Mouse (Mus musculus): ENCODE data around the gene Naa30.

Gene Naa30

GRCm38 (mm10) chr14:49226471-49226870 lies 54.4 kb downstream of the Naa30 start:
- DNase-seq (ENCODE audit: low spot score): no peak

DNA sequence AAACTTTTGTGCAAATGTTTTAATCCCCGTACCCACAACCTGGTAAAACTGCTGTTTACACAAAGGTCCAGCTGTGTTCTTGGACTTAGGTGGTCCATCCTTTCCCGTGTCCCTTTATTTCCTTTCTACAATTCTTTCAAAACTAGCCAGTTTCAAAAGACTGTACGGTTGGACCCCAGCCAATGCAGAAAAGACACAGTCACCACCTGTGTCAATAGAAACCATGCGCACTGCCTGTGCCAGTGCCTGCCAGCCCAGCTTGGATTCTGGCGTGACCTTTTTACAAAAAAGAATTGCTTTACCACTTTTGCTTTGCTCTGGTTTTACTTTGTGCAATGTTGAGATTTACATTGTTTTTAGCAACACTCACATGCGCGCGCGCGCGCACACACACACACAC lies 55.0 kb downstream of the Naa30 start:
- no peak for DNase-seq (ENCODE audit: low spot score)

DNA sequence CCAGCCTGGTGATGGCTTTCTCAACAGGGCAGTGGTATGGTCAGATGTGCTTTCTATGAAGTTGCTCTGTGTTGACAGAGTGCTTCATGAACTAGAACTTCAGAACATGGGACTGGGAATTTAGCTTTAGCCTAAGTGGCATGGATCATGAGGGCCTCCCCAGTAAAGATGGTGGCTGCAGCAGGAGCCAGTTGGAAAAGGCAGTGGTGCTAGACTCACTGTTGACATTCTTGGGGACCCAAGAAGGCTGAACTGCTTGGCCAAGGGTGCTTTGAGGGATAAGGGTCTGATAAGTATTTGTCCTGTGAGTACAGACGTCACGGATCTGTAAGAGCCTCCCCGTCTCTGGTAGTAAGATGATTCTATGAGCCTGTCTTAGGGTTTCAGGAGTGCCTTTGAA lies 59.8 kb downstream of the Naa30 start:
- no peak for DNase-seq (ENCODE audit: low spot score)

DNA sequence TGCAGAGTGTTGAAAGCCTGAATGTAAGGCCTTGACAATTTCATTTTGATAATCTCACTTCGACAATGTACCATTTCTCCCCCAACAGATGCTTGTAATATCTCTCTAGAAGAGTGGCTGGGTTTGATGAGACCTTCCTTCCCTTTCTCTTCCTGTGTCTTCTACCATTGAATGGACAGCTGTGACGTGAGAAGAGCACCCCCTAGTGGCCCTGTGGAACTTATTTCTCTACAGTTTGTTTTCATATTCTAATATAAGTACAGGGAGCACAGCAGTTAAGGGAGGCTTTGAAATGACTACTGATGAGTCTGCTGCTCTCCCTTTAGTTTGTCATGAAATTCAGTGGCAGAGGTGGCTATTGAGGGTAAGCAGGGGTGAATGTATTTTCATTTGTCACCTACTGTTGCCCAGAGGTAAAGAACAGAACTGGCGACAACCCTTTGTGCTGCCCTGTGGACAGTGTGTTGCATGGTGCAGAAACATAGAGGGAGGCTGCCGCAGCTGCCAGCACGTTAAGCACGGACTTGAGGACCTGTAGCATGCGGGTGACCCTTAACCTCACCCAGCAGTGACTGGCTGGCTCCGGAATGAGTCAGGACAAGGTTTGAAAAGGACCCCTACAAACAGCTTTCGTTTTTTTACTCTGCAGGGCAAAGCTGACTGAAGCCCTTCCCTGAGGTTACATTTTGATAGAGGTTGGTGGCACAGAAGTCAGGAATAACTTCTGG lies 62.9 kb downstream of the Naa30 start:
- DNase-seq (ENCODE audit: low spot score): no peak

- peak; percentile 11 for DNase-seq (ENCODE audit: low spot score)
Observed at GRCm38 (mm10) chr14:49238206-49238605, 66.2 kb downstream of the Naa30 start.
